Mouse (Mus musculus) layer of hippocampus, adult 2 months (tissue): ENCODE results near the gene Phactr1. TPM values are rescaled to one million over a fixed set of nuclear protein-coding genes. Genes with fewer than 3 reads are reported as not detected.

Source experiments
- DNase-seq, 2 experiments: peaks; one replicate each; pipeline ENCODE4 v3.0.0; 2022; ENCODE audit warnings: low spot score in 2 of 2
- H3K27ac ChIP-seq: fragments of 200-600 bp; 2 replicates; pipeline ENCODE4 v1.8.1; 2022
- H3K4me3 ChIP-seq: fragments of 200-600 bp; 2 replicates; pipeline ENCODE4 v1.8.1; 2022; ENCODE audit warnings: mild to moderate bottlenecking
- CTCF ChIP-seq: fragments of 200-600 bp; conservative IDR thresholded peaks from 2 replicates; pipeline ENCODE4 v1.8.1; 2022; ENCODE audit warnings: antibody characterized with exemption, mild to moderate bottlenecking, moderate library complexity
- total RNA-seq, 2 experiments: library from RNA; stranded (reverse); gene quantifications; 2 replicates each; pipeline ENCODE4 v1.2.3; 2021

Phactr1 gene
- total RNA-seq, 2 experiments from 2014 or later: 307 to 310 TPM

DNA sequence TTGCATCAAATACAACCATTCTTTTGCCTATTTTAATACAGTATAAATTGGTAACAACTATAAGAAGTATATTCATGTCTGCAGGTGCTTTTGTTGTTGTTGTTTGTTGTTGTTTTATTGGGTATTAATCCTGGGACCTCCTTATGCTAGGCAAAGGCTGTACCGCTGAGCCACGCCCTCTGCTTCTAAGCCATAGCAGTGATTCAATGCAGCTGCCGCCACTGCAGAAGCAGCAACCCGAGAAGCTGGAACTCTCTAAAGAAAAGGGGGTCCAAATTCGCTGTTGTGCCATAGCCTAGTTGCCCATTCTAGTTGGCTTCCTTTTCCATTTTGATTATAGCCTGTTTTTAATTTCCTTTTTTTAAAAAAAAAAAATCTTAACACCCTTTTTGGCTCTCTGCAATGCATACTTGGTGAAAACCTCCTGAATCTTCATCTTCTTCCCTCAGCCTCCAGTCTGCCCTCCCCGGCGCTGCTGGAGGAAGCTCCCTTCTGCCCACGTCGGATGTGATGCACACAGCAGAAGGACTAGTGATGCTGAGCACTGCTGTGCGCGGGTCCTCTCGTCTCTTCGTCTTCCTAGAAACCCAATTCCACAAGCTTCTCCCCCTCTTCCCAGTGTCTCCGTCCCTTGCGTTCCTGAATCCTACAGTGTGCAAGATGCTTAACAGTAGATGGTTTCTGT lies 271.8 kb downstream of the Phactr1 start:
- DNase-seq: peak; percentile 44 to 64
- peak overlapping the region; percentile 59 for H3K27ac ChIP-seq
- no peak overlapping the region for H3K4me3 ChIP-seq
- TF ChIP-seq CTCF: no peak

DNA sequence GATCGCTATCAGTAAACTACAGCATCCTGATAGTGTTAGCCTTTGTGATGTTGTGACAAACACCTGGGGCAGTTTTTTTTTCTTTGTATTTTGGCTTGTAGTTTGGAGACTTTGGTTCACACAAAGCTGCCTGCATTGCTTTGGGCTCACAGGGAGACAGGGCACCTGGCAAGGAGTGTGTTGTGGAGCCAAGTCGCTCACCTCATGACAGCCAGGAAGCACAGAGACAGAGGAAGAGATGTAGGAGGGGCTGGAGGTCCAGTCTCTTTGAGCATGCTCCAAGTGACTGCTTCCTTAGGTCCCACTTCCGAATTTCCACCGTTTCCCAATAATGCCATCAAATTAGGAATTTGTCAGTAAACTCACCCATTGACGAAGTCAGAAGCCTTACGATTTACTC lies 272.6 kb downstream of the Phactr1 start:
- DNase-seq: no peak
- no peak overlapping the region for H3K4me3 ChIP-seq
- H3K27ac ChIP-seq: no peak overlapping the region
- no peak for TF ChIP-seq CTCF

DNA sequence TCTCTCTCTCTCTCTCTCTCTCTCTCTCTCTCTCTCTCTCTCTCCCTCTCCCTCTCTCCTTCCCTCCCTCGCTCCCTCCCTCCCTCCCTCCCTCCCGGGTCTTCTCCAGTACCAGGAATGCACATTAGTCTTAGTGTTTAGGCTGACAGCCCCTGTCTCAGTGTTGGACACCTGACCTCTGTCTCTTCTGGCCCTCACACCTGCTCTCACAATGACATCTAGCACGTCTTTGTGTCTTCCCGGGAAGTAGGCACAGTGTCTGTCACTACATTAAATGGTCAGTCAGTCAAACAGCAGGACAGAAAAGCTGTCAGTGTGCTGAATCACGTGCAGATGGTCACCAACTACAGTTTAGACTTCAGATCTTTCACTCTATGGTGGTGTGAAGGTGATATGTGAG lies 273.7 kb downstream of the Phactr1 start:
- DNase-seq: no peak
- TF ChIP-seq CTCF: no peak
- Histone ChIP-seq H3K4me3 (no peak overlapping the region), H3K27ac (no peak overlapping the region)

DNA sequence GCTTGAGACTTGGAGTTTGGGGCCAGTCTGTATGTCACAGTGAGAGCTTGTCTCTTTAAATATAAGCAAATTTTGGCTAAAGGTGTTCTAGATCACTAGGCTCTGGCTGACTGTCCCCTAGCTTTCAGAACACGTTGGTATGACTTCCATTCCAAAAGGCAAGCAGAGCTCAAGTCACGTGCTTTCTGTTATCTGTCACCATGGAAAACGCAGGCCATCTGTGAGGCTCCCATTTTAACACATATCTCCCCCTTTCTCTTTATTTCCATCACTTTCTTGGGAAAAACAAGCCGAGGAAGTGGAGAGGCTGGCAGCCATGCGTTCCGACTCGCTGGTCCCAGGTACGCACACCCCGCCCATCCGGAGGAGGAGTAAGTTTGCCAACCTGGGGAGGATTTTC lies 275.9 kb downstream of the Phactr1 start:
- peak overlapping the region; percentile 67 for H3K27ac ChIP-seq
- no peak for TF ChIP-seq CTCF
- H3K4me3 ChIP-seq: peak overlapping the region; percentile 50
- peak; percentile 46 to 56 for DNase-seq

DNA sequence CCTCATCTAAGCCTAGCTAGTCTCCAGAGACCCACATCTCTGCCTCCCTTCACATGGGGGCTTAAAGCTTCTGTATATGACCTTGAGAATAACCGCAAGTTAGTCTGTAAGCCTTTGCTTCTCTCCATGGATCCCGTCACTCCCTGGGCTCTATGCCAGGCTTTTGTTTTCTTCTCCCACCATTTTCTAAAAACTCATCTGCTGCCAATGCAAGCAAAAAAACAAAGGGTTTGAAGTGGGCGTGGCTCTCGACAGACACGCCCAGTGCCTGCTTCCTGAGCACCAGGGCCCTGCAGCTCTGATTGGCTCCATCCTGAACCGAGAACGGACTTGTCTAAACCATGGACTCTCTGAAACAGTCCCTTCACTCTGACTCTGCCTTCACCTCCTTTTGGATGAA lies 277.4 kb downstream of the Phactr1 start:
- peak overlapping the region; percentile 50 for H3K4me3 ChIP-seq
- peak; percentile 23 to 45 for DNase-seq
- H3K27ac ChIP-seq: peak overlapping the region; percentile 67
- TF ChIP-seq CTCF: no peak

- no peak overlapping the region for H3K4me3 ChIP-seq
- TF ChIP-seq CTCF: no peak
- DNase-seq: no peak
These were observed 278.4 kb downstream of the Phactr1 start for GRCm38 (mm10) chr13:42958867-42959266.

GRCm38 (mm10) chr13:42961561-42961960 lies 281.1 kb downstream of the Phactr1 start:
- Histone ChIP-seq H3K27ac (peak overlapping the region; percentile 49; the same call in 1 of the 2 replicates), H3K4me3 (no peak overlapping the region)
- DNase-seq: peak; percentile 31 to 38
- TF ChIP-seq CTCF: no peak

More at GRCm38 (mm10) chr13:42958867-42959266, 278.4 kb downstream of the Phactr1 start:
- H3K27ac ChIP-seq: no peak overlapping the region

- H3K4me3 ChIP-seq: no peak overlapping the region
- TF ChIP-seq CTCF: no peak
- no peak for DNase-seq
- H3K27ac ChIP-seq: peak overlapping the region; percentile 29; the same call in 1 of the 2 replicates
These were observed 288.1 kb downstream of the Phactr1 start for GRCm38 (mm10) chr13:42968537-42968936.

GRCm38 (mm10) chr13:42973561-42973960 lies 293.1 kb downstream of the Phactr1 start:
- Histone ChIP-seq H3K27ac (no peak overlapping the region), H3K4me3 (no peak overlapping the region)
- no peak for DNase-seq
- no peak for TF ChIP-seq CTCF

GRCm38 (mm10) chr13:42973961-42974360 lies 293.5 kb downstream of the Phactr1 start:
- Histone ChIP-seq H3K4me3 (no peak overlapping the region), H3K27ac (no peak overlapping the region)
- no peak for TF ChIP-seq CTCF
- DNase-seq: no peak

- Histone ChIP-seq H3K4me3 (no peak overlapping the region), H3K27ac (no peak overlapping the region)
- TF ChIP-seq CTCF: no peak
- DNase-seq: no peak
These were observed 294.1 kb downstream of the Phactr1 start for GRCm38 (mm10) chr13:42974506-42974905.

DNA sequence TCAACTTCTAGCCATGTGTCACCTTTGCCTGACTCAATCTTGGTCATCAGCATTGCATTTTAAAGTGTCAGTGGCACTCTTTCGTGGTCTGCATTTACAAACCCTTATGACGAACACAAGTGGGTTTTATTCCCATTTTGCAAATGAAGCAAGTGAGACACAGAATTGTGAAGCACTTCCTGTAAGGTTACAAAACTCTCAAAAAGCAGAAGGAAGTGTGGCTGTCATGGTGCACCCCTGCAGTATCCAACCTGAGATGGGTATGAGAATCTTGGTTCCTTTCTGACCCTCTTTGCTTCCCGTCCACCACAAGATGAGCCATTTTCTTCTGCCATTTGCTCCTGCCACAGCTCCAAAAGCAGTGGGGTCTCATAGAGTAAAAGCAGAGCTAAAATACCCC lies 295.7 kb downstream of the Phactr1 start:
- no peak for TF ChIP-seq CTCF
- no peak overlapping the region for H3K4me3 ChIP-seq
- H3K27ac ChIP-seq: peak overlapping the region; percentile 54; the same call in 1 of the 2 replicates
- DNase-seq: no peak

DNA sequence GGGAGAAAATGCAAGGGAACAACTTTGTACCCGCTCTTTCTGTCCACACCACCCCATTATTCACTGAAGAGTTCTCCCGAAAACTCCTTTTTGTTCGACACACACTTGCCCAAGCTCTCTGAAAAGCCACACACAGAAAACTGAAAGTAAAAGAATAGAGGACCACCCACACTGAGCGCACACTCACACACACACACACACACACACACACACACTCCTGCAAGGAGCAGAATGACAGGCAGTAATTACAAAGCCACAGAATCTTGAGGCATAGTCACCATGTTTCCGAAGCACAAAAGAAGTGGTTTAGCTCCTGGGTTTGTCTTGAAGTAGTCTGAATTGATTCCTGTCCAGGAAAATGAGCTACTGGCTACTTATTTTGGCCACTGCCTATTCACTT lies 296.5 kb downstream of the Phactr1 start:
- no peak for DNase-seq
- TF ChIP-seq CTCF: no peak
- peak overlapping the region; percentile 54; the same call in 1 of the 2 replicates for H3K27ac ChIP-seq
- H3K4me3 ChIP-seq: no peak overlapping the region

GRCm38 (mm10) chr13:42980581-42980980 lies 300.2 kb downstream of the Phactr1 start:
- Histone ChIP-seq H3K4me3 (no peak overlapping the region), H3K27ac (peak overlapping the region; percentile 19)
- DNase-seq: no peak
- no peak for TF ChIP-seq CTCF
